Mouse (Mus musculus): ENCODE results near the gene Ano10. TPM values are rescaled to one million over a fixed set of nuclear protein-coding genes. Genes with fewer than 3 reads are reported as not detected.
"Not testable (repeated sequence)": the region's sequence is repeated elsewhere in the genome, so short reads cannot be mapped to it uniquely, and the experiment has no call there.

Gene Ano10
- polyA plus RNA-seq (2012; ENCODE audit: insufficient read depth, insufficient read length, missing spikeins), result 42.2 and 44.0 TPM in 2 replicates

DNA sequence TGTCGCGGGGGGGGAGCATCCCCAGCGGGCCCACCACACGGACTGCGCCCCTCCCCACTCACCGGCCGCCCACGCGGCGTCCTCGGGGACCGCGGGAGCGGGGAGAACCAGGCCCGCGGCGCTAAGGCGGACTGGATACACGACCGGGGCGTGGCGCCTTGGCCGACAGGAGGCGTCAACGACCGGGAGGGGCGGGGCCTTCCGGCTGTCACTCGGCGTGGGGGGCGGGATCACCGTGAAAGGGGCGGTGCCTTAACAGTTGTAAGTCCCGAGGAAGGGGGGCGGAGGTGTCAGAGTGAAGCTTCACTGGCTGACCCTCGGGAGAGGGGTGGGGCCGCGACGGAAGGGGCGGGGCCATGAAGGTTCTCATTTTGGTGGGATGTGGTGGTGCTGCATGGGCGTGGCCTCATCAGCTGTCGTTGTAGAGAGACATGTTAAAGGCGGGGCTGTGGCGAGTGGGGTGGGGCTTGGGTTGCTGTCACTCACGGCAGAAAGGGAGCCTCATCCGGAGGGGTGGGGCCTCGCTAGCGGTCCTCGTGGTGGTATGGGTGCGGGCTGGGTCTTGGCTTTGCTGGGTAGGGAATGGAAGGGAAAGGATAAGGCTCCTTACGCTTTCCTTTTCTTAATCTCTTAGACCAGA, at the start of gene Ano10:
Gene Ano10, minus strand, starts transcription at position 182 of the 640 bp plus-strand sequence.
- Histone ChIP-seq H3K4me1 (ENCODE audit: control insufficient read depth, insufficient read depth, insufficient read length, low read length) (peaks cover 15% of the 10 kb centered on the region), H3K4me3 (ENCODE audit: insufficient read depth, low read depth, low read length) (peak within 1 kb of the TSS; percentile 79), H3K27ac (replicated peaks; ENCODE audit: low read depth, low read length) (peak within 1 kb of the TSS; percentile 47)

DNA sequence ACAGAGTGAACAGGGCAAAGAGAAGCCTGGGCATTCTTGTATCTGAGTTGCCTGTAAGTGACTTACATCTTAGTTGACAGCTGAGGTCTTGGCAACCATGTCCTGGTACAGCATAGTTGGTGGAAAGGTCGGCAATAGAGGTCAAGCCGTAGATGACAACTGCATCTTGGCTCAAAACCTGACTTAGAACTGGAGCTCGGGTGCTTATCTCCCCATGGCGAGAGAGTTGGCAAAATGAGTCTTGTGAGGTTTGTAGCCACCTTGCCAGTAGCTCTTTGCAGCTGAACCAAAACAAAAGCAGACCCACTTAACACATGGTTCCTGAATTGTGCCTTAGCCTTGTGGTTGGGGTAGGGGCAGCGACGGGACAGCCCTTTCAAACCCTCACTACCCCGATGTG, 49.2 kb upstream of the Ano10 start:
- Histone ChIP-seq H3K27ac (replicated peaks; ENCODE audit: low read depth, low read length) (no peak overlapping the region), H3K4me1 (ENCODE audit: control insufficient read depth, insufficient read depth, insufficient read length, low read length) (no peaks in the 10 kb centered on the region), H3K4me3 (ENCODE audit: insufficient read depth, low read depth, low read length) (no peak overlapping the region)

DNA sequence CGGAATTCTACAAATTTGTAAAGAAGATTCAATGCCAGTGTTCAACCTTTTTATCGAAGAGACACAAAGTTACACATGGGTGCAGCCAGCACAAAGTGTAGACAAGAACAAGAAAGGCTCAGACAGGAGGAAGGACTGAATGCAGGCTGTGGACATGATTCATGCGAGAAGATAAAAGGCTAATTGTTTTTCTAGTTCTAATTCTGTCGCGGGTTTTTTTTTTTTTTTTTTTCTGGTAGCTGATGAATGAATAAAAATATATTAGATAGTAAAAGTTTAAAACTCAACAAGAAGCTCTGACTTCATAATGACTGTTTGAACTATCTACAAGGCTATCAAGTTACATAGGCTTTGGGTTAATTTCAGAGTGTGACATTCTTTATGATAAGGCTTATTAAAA, 45.7 kb upstream of the Ano10 start:
- Histone ChIP-seq H3K27ac (replicated peaks; ENCODE audit: low read depth, low read length) (no peak overlapping the region), H3K4me3 (ENCODE audit: insufficient read depth, low read depth, low read length) (no peak overlapping the region), H3K4me1 (ENCODE audit: control insufficient read depth, insufficient read depth, insufficient read length, low read length) (no peaks in the 10 kb centered on the region)

DNA sequence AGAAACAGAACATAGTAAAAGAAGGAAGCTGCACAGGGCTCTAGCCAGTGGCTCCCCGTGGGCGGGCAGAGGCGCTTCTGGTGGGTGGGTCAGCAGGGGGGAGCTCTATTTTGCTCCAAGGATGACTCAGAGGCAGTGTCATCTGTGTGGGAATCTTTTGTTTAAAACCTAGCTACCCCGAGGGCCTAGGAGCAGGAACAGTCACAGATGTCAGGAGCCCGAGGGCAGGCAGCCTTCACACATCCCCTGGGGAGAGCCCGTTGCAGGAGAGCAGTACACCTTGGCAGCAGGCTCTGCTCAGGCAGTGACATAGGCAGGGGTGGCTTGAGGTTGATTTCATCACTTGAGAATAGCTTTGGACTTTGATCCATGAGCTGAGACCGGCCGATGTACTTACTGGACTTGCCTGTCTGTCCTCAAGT, 43.3 kb upstream of the Ano10 start:
- H3K27ac ChIP-seq (replicated peaks; ENCODE audit: low read depth, low read length), result no peak overlapping the region
- H3K4me1 ChIP-seq (ENCODE audit: control insufficient read depth, insufficient read depth, insufficient read length, low read length), result no peaks in the 10 kb centered on the region
- no peak overlapping the region for H3K4me3 ChIP-seq (ENCODE audit: insufficient read depth, low read depth, low read length)

GRCm38 (mm10) chr9:122336677-122337076, 42.5 kb upstream of the Ano10 start:
- Histone ChIP-seq H3K4me1 (ENCODE audit: control insufficient read depth, insufficient read depth, insufficient read length, low read length) (no peaks in the 10 kb centered on the region), H3K4me3 (ENCODE audit: insufficient read depth, low read depth, low read length) (no peak overlapping the region), H3K27ac (replicated peaks; ENCODE audit: low read depth, low read length) (no peak overlapping the region)

DNA sequence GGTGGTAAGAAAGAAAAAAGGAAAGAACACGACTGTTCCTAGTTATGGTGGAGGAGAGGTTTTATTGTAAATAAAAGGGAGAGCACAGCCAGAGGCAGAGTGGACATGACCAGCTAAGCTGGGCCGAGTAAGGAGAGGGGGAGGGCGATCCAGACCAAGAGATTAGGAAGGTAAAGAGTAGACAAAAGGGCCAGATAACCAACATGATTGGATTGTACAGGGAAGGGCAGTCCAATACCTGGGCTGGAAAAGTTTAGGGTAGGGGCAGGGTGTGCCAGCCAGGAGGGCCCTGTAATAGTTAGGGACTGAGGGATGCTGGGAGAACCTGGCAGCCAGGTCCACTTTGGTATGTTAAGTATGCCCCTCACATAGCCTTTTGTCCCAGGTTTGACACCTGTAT, 34.0 kb upstream of the Ano10 start:
- no peaks in the 10 kb centered on the region for H3K4me1 ChIP-seq (ENCODE audit: control insufficient read depth, insufficient read depth, insufficient read length, low read length)

GRCm38 (mm10) chr9:122325996-122326395, 31.8 kb upstream of the Ano10 start:
- H3K4me1 ChIP-seq (ENCODE audit: control insufficient read depth, insufficient read depth, insufficient read length, low read length), result no peaks in the 10 kb centered on the region
- H3K4me3 ChIP-seq (ENCODE audit: insufficient read depth, low read depth, low read length), result no peak overlapping the region
- no peak overlapping the region for H3K27ac ChIP-seq (replicated peaks; ENCODE audit: low read depth, low read length)

More for the DNA sequence above, 34.0 kb upstream of the Ano10 start:
- Histone ChIP-seq H3K4me3 (ENCODE audit: insufficient read depth, low read depth, low read length) (no peak overlapping the region), H3K27ac (replicated peaks; ENCODE audit: low read depth, low read length) (no peak overlapping the region)

DNA sequence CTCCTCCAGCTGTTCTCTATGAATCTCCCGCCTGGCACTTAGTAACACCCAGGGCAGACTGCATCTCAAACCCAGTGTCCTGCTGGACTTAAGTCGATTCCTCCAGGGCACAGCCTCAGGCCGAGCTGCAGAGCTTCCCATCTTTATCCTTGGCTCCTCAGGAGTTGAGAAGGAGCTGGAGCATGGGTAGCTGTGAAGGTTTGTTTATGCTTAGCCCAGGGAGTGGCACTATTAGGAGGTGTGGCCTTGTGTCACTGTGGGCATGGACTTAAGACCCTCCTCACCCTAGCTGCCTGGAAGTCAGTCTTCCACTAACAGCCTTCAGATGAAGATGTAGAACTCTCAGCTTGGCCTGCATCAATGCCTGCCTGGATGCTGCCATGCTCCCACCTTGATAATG, 28.1 kb upstream of the Ano10 start:
- Histone ChIP-seq H3K4me1 (ENCODE audit: control insufficient read depth, insufficient read depth, insufficient read length, low read length) (no peaks in the 10 kb centered on the region), H3K27ac (replicated peaks; ENCODE audit: low read depth, low read length) (no peak overlapping the region), H3K4me3 (ENCODE audit: insufficient read depth, low read depth, low read length) (no peak overlapping the region)

DNA sequence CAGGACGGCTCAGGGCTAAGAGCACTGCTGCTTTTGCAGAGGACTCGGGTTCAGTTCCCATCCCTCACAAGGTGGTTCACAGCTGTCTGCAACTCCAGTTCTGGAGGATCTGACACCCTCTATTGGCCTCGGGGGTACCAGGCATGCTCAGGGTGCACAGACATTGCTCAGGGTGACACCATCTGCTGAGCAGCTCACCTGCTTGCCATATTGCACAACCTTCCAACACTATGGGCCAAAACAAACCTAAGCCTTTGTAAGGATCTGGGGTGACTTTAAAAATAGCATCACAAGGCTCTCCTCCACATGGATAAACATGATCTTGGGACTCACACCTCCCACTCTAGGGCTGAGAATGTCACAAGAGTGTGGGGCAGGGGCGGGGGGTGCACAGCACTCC, 26.4 kb upstream of the Ano10 start:
- Histone ChIP-seq H3K4me1 (ENCODE audit: control insufficient read depth, insufficient read depth, insufficient read length, low read length) (no peaks in the 10 kb centered on the region), H3K27ac (replicated peaks; ENCODE audit: low read depth, low read length) (no peak overlapping the region), H3K4me3 (ENCODE audit: insufficient read depth, low read depth, low read length) (no peak overlapping the region)

DNA sequence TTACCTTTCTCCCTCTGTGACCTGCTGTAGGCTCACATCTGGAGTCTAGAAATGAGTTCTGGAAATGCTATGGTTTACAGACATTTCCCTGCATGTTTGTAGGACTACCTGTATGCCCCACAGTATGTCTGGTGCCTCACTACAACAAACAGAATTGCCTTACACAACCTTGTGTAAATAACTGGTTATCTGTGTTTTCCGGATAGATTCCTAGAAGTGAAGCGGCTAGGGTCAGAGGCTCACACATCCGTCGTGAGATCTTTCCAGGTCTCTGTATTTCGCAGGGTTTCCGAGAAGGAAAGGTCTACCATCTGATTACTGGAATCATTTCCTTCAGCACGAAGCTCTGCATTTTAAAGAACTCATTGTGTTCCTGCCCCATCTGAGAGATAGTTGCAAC, 22.3 kb upstream of the Ano10 start:
- no peaks in the 10 kb centered on the region for H3K4me1 ChIP-seq (ENCODE audit: control insufficient read depth, insufficient read depth, insufficient read length, low read length)
- no peak overlapping the region for H3K4me3 ChIP-seq (ENCODE audit: insufficient read depth, low read depth, low read length)
- no peak overlapping the region for H3K27ac ChIP-seq (replicated peaks; ENCODE audit: low read depth, low read length)

DNA sequence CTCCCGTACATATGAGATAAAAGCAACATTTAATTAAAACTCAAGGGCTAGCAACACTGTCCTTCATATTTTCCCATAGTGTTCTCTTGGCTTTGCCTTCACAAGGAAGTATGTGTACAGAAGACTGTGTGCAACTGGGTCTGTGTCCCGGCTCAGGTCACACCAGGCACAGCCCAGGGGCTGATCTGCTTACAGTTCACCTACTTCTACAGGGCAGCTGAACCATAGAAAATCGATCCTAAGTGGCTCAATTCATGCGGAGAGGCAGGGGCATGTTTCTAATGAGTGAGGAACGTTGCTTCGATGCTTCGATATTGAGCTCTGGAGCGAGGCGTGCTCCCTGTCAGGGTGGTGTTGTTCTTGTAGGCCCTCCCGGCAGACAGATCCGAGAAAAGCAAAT, 21.3 kb upstream of the Ano10 start:
- Histone ChIP-seq H3K4me1 (ENCODE audit: control insufficient read depth, insufficient read depth, insufficient read length, low read length) (no peaks in the 10 kb centered on the region), H3K4me3 (ENCODE audit: insufficient read depth, low read depth, low read length) (no peak overlapping the region), H3K27ac (replicated peaks; ENCODE audit: low read depth, low read length) (no peak overlapping the region)

GRCm38 (mm10) chr9:122314942-122315341, 20.7 kb upstream of the Ano10 start:
- Histone ChIP-seq H3K4me3 (ENCODE audit: insufficient read depth, low read depth, low read length) (no peak overlapping the region), H3K4me1 (ENCODE audit: control insufficient read depth, insufficient read depth, insufficient read length, low read length) (no peaks in the 10 kb centered on the region), H3K27ac (replicated peaks; ENCODE audit: low read depth, low read length) (no peak overlapping the region)

- no peak overlapping the region for H3K4me3 ChIP-seq (ENCODE audit: insufficient read depth, low read depth, low read length)
- H3K27ac ChIP-seq (replicated peaks; ENCODE audit: low read depth, low read length), result no peak overlapping the region
- no peaks in the 10 kb centered on the region for H3K4me1 ChIP-seq (ENCODE audit: control insufficient read depth, insufficient read depth, insufficient read length, low read length)
These were observed 20.2 kb upstream of the Ano10 start for GRCm38 (mm10) chr9:122314386-122314785.

DNA sequence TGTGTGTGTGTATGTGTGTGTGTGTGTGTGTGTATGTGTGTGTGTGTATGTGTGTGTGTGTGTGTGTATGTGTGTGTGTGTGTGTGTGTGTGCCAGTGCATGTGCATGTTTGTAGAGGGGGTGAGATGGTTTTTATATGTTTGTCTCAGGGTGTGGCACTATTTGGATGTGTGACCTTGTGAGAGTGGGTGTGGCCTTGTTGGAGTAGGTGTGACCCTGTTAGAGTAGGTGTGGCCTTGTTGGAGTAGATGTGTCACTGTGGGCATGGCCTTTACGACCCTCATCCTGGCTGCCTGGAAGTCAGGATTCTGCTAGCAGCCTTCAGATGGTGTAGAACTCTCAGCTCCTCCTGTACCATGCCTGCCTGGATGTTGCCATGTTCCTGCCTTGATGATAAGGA, 18.9 kb upstream of the Ano10 start:
- H3K27ac ChIP-seq (replicated peaks; ENCODE audit: low read depth, low read length); H3K4me1 ChIP-seq (ENCODE audit: control insufficient read depth, insufficient read depth, insufficient read length, low read length); H3K4me3 ChIP-seq (ENCODE audit: insufficient read depth, low read depth, low read length): not testable (repeated sequence)

- Histone ChIP-seq H3K27ac (replicated peaks; ENCODE audit: low read depth, low read length) (no peak overlapping the region), H3K4me3 (ENCODE audit: insufficient read depth, low read depth, low read length) (no peak overlapping the region), H3K4me1 (ENCODE audit: control insufficient read depth, insufficient read depth, insufficient read length, low read length) (no peaks in the 10 kb centered on the region)
These were observed 18.2 kb upstream of the Ano10 start for GRCm38 (mm10) chr9:122312296-122312990.

Measured in brown adipose tissue, adult 24 weeks (tissue).